Comparison of ENCODE assay signal across 11 mouse cellular contexts in genomic region chr17:17843534-17844261, GRCm38 (mm10). TPM values are rescaled to one million over a fixed set of nuclear protein-coding genes. Genes with fewer than 3 reads are reported as not detected.
DNase-seq lines count a peak whose midpoint lies in the region; ATAC-seq lines count a peak whose summit lies in the region.
"Had no signal": no experiment of that assay in that cellular context is flagged by ENCODE, and none has a peak within 500 bp of the region (broad histone marks: within the 10 kb centered on the region; RNA-seq: fewer than 3 reads in every experiment).

No protein-coding gene starts in this region.

- peaks cover under 1% of the 10 kb centered on the region; the same call in 1 of the 2 replicates for H3K4me1 ChIP-seq in heart, embryonic 11.5 days (ENCODE audit: control insufficient read depth, insufficient read depth, low read length)
- H3K4me1 ChIP-seq in neural tube, embryonic 11.5 days (ENCODE audit: control insufficient read depth, insufficient read depth, low read length), result peaks cover 1% of the 10 kb centered on the region; the same call in 1 of the 2 replicates
- no peaks in the 10 kb centered on the region; the same call in 1 of the 2 replicates for H3K4me1 ChIP-seq in limb, embryonic 12.5 days (replicated peaks)

- no peak overlapping the region for H3K4me3 ChIP-seq in heart, embryonic 11.5 days (ENCODE audit: low read depth, low read length)
- no peak overlapping the region for H3K4me3 ChIP-seq in neural tube, embryonic 11.5 days (ENCODE audit: low read depth, low read length)
- H3K4me3 ChIP-seq in limb, embryonic 12.5 days (replicated peaks), result no peak overlapping the region

- no peak overlapping the region for H3K9ac ChIP-seq in heart, embryonic 11.5 days (ENCODE audit: low read depth, low read length)
- no peak overlapping the region for H3K9ac ChIP-seq in neural tube, embryonic 11.5 days (ENCODE audit: low read length)
- H3K9ac ChIP-seq in limb, embryonic 12.5 days (replicated peaks), result no peak overlapping the region

- DNase-seq in heart, postnatal 10 days, result no peak
- DNase-seq in neural tube, embryonic 11.5 days (ENCODE audit: low spot score), result no peak
- DNase-seq in neural tube, embryonic 10.5 days (ENCODE audit: extremely low spot score, low spot score), result no peak
- DNase-seq in left cerebral cortex, adult 11 months (ENCODE audit: low spot score), result no peak
- no peak for DNase-seq in heart, adult 9 months (ENCODE audit: low spot score in 2 of 2)
- DNase-seq: cerebellum, postnatal 14 days; gastrocnemius, postnatal 10 days had no signal

- H3K36me3 ChIP-seq in heart, embryonic 11.5 days (ENCODE audit: control insufficient read depth, insufficient read depth, low read length), result peaks cover 15% of the 10 kb centered on the region; the same call in 1 of the 2 replicates
- peaks cover 5% of the 10 kb centered on the region for H3K36me3 ChIP-seq in neural tube, embryonic 11.5 days (ENCODE audit: control insufficient read depth, insufficient read depth, low read length)
- H3K36me3 ChIP-seq in limb, embryonic 12.5 days, result peaks cover 58% of the 10 kb centered on the region

- ATAC-seq in heart, embryonic 11.5 days (replicated peaks; ENCODE audit: insufficient number of reproducible peaks, low FRiP score, low TSS enrichment), result peak; percentile 40; the same call in 1 of the 2 replicates
- ATAC-seq in neural tube, embryonic 11.5 days (ENCODE audit: insufficient read depth, low FRiP score, low TSS enrichment), result peak; percentile 49; the same call in 1 of the 2 replicates
- ATAC-seq in limb, embryonic 12.5 days (ENCODE audit: insufficient number of reproducible peaks, insufficient read depth, low FRiP score, low TSS enrichment, low read depth), result no peak
- no peak for ATAC-seq in activated CD4-positive, CD25-positive, alpha-beta regulatory T cell, adult 4 months

- intact Hi-C loops in heart, postnatal 10 days (cut with DNase I), result no loop called here

- no peaks in the 10 kb centered on the region for H3K27me3 ChIP-seq in heart, embryonic 11.5 days (ENCODE audit: control insufficient read depth, insufficient read depth, low read length)
- no peaks in the 10 kb centered on the region for H3K27me3 ChIP-seq in neural tube, embryonic 11.5 days (ENCODE audit: control insufficient read depth, insufficient read depth, low read length)
- H3K27me3 ChIP-seq in limb, embryonic 12.5 days, result peaks cover 8% of the 10 kb centered on the region

- no peaks in the 10 kb centered on the region for H3K9me3 ChIP-seq in heart, embryonic 11.5 days (replicated peaks; ENCODE audit: control insufficient read depth, low read length)
- no peaks in the 10 kb centered on the region for H3K9me3 ChIP-seq in neural tube, embryonic 11.5 days (ENCODE audit: control insufficient read depth, low read length)
- no peaks in the 10 kb centered on the region for H3K9me3 ChIP-seq in limb, embryonic 12.5 days

- 69% methylated on average over 27 of the region's 27 CpGs for WGBS in heart, embryonic 11.5 days (ENCODE audit: insufficient replicate concordance)
- WGBS in neural tube, embryonic 11.5 days, result 77% methylated on average over 27 of the region's 27 CpGs
- 77% methylated on average over 27 of the region's 27 CpGs for WGBS in limb, embryonic 12.5 days

- no peak overlapping the region for H3K4me2 ChIP-seq in heart, embryonic 11.5 days
- no peak overlapping the region for H3K4me2 ChIP-seq in neural tube, embryonic 11.5 days (ENCODE audit: low read depth)
- no peak overlapping the region for H3K4me2 ChIP-seq in limb, embryonic 12.5 days

- no peak overlapping the region for H3K27ac ChIP-seq in heart, embryonic 11.5 days (ENCODE audit: low read depth, low read length)
- no peak overlapping the region for H3K27ac ChIP-seq in neural tube, embryonic 11.5 days (ENCODE audit: low read depth, low read length)
- H3K27ac ChIP-seq in limb, embryonic 12.5 days, result 0 out of 2 replicates have a peak overlapping the region, but pooled peaks have one; percentile 17

RNA-seq across cellular contexts. Expression of gene Has1, which starts 11.3 kb away (rescaled TPM):
- 0.93 and 2.0 TPM in 2 replicates for polyA plus RNA-seq in heart, embryonic 11.5 days (2014; fragmentation: Nextera tagmentation; extraction: Ambion mirVana)
- under 1 TPM; 0.40 to 0.77 TPM for total RNA-seq in heart, postnatal 10 days (2021)
- 0.99 and 1.3 TPM in 2 replicates for polyA plus RNA-seq in neural tube, embryonic 11.5 days (2014; fragmentation: Nextera tagmentation; extraction: Ambion mirVana)
- 1.5 and 1.8 TPM in 2 replicates for polyA plus RNA-seq in limb, embryonic 12.5 days (2016; fragmentation: Nextera tagmentation; extraction: Ambion mirVana)
- polyA plus RNA-seq in activated CD4-positive, CD25-positive, alpha-beta regulatory T cell, adult 4 months (2017; shearing (Covaris generic)), result not detected
- total RNA-seq: megakaryocyte progenitor cell, adult 5-6 weeks had no signal

RNA-seq across cellular contexts. Expression of gene Spaca6, which starts 16.7 kb away (rescaled TPM):
- 15.5 and 25.1 TPM in 2 replicates for polyA plus RNA-seq in heart, embryonic 11.5 days (2014; fragmentation: Nextera tagmentation; extraction: Ambion mirVana)
- total RNA-seq in heart, postnatal 10 days (2021), result 10 to 100 TPM; 24.6 to 27.2 TPM
- 22.1 and 27.0 TPM in 2 replicates for polyA plus RNA-seq in neural tube, embryonic 11.5 days (2014; fragmentation: Nextera tagmentation; extraction: Ambion mirVana)
- polyA plus RNA-seq in limb, embryonic 12.5 days (2016; fragmentation: Nextera tagmentation; extraction: Ambion mirVana), result 62.7 and 62.8 TPM in 2 replicates
- polyA plus RNA-seq in activated CD4-positive, CD25-positive, alpha-beta regulatory T cell, adult 4 months (2017; shearing (Covaris generic)), result 1 to 10 TPM; 5.1 to 6.2 TPM

RNA-seq across cellular contexts. Expression of gene Fpr1, which starts 40.0 kb away (rescaled TPM):
- not detected in 2 replicates for polyA plus RNA-seq in heart, embryonic 11.5 days (2014; fragmentation: Nextera tagmentation; extraction: Ambion mirVana)
- total RNA-seq in heart, postnatal 10 days (2021), result under 1 TPM in 1 of 2 experiments, not detected in 1; 0.20 TPM
- not detected in 2 replicates for polyA plus RNA-seq in neural tube, embryonic 11.5 days (2014; fragmentation: Nextera tagmentation; extraction: Ambion mirVana)
- not detected in 2 replicates for polyA plus RNA-seq in limb, embryonic 12.5 days (2016; fragmentation: Nextera tagmentation; extraction: Ambion mirVana)
- polyA plus RNA-seq in activated CD4-positive, CD25-positive, alpha-beta regulatory T cell, adult 4 months (2017; shearing (Covaris generic)), result under 1 TPM in 1 of 2 experiments, not detected in 1; 0.33 TPM

RNA-seq across cellular contexts. Expression of gene Fpr2, which starts 43.9 kb away (rescaled TPM):
- not detected in 2 replicates for polyA plus RNA-seq in heart, embryonic 11.5 days (2014; fragmentation: Nextera tagmentation; extraction: Ambion mirVana)
- under 1 TPM in 1 of 2 experiments, not detected in 1; 0.40 TPM for total RNA-seq in heart, postnatal 10 days (2021)
- not detected in 2 replicates for polyA plus RNA-seq in neural tube, embryonic 11.5 days (2014; fragmentation: Nextera tagmentation; extraction: Ambion mirVana)
- not detected in 2 replicates for polyA plus RNA-seq in limb, embryonic 12.5 days (2016; fragmentation: Nextera tagmentation; extraction: Ambion mirVana)
- under 1 TPM in 1 of 2 experiments, not detected in 1; 0.69 TPM for polyA plus RNA-seq in activated CD4-positive, CD25-positive, alpha-beta regulatory T cell, adult 4 months (2017; shearing (Covaris generic))

RNA-seq across cellular contexts. Expression of gene Fpr3, which starts 44.0 kb away (rescaled TPM):
- polyA plus RNA-seq in heart, embryonic 11.5 days (2014; fragmentation: Nextera tagmentation; extraction: Ambion mirVana), result not detected in 2 replicates
- total RNA-seq in heart, postnatal 10 days (2021), result not detected
- polyA plus RNA-seq in neural tube, embryonic 11.5 days (2014; fragmentation: Nextera tagmentation; extraction: Ambion mirVana), result not detected in 2 replicates
- not detected in 2 replicates for polyA plus RNA-seq in limb, embryonic 12.5 days (2016; fragmentation: Nextera tagmentation; extraction: Ambion mirVana)
- polyA plus RNA-seq in activated CD4-positive, CD25-positive, alpha-beta regulatory T cell, adult 4 months (2017; shearing (Covaris generic)), result under 1 TPM in 1 of 2 experiments, not detected in 1; 0.54 TPM
- total RNA-seq: gastrocnemius, postnatal 10 days; megakaryocyte progenitor cell, adult 5-6 weeks had no signal

Comparison
In these comparisons a context has a peak if more than half of its experiments do, and no peak if none do; other contexts are left out.
1. ATAC-seq: peak in heart, embryonic 11.5 days (single experiment) and neural tube, embryonic 11.5 days (single experiment); none in limb, embryonic 12.5 days (single experiment) and activated CD4-positive, CD25-positive, alpha-beta regulatory T cell, adult 4 months (single experiment).